8 mouse cellular contexts compared by ENCODE assay signal in the genomic region with DNA sequence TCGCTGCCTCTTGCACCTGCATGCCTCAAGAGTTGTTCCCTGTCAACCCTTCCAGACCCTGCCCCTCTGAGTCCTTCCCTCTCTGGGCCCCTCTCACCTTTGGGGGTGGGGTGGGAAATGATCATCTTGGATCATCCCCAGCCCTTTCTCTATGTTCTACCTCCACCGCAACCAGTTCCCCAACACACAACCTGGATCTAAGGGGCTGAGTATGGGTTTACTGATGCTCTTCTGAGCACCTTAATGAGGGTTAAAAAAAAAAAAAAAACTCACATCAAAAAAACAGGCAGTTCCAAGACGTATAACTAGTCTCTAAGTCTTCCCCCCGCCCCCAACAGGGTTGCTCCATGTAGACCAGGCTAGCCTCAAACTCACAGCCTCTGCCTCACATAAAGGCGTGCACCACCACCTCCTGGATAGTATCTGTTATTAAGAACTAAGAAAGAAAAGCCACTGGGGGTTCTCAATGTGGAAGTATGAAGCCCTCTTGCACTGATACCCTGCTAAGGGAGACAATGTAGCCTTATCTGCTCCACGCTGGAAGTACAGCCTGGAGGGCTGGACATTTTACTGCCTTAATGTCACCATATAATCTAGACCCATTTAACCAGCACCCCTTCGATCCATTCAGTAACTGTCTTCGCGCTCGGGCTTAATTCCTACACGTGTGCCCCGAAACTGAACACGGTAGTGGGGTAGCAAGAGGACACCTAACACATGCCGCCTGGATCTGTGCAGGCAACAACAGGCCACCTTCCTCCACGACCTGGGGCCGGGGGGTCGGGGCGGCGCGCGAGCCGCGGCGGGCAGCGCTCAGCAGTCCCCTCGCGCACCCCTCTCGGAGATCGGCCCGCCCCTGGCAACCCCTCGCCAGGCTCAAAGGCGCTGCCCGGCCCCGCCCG. TPM values are rescaled to one million over a fixed set of nuclear protein-coding genes. Genes with fewer than 3 reads are reported as not detected.
DNase-seq lines count a peak whose midpoint lies in the region; ATAC-seq and TF ChIP-seq lines count a peak whose summit lies in the region.

No protein-coding gene starts in this region.

- peak overlapping the region; percentile 26; the same call in 1 of the 2 replicates for H3K27ac ChIP-seq in kidney, adult 2 months (ENCODE audit: insufficient read depth, low read depth, low read length)
- H3K27ac ChIP-seq in forebrain, embryonic 13.5 days = peak overlapping the region; percentile 89
- H3K27ac ChIP-seq in liver, embryonic 15.5 days (replicated peaks) = peak overlapping the region; percentile 92

- DNase-seq in kidney, adult 2 months = no peak
- no peak for DNase-seq in kidney, adult 8-10 months
- peak; percentile 48 for DNase-seq in MEL-GATA-1-ER (ENCODE audit: extremely low read depth, low read depth)
- no peak for DNase-seq in right cerebral cortex, postnatal 25 days
- DNase-seq in frontal cortex, postnatal 36 days (ENCODE audit: low spot score in 2 of 2) = no peak

- TF ChIP-seq CTCF in kidney, adult 2 months (conservative IDR thresholded peaks at IDR 0.05; ENCODE audit: insufficient read depth, insufficient read length, low read depth, low read length) = no peak

- no peak for ATAC-seq in forebrain, embryonic 13.5 days
- peak; percentile 81; the same call in 1 of the 2 replicates for ATAC-seq in liver, embryonic 15.5 days (ENCODE audit: insufficient read depth)
- no peak for ATAC-seq in cerebellum, adult (ENCODE audit: insufficient number of reproducible peaks, low FRiP score, low TSS enrichment)

- no peaks in the 10 kb centered on the region for H3K9me3 ChIP-seq in forebrain, embryonic 13.5 days (replicated peaks)
- H3K9me3 ChIP-seq in liver, embryonic 15.5 days (replicated peaks) = no peaks in the 10 kb centered on the region

- H3K4me3 ChIP-seq in kidney, adult 2 months (ENCODE audit: insufficient read depth, low read depth, low read length) = peak overlapping the region; percentile 76
- peak overlapping the region; percentile 89 for H3K4me3 ChIP-seq in forebrain, embryonic 13.5 days
- peak overlapping the region; percentile 100 for H3K4me3 ChIP-seq in liver, embryonic 15.5 days (replicated peaks)

- no peaks in the 10 kb centered on the region for H3K27me3 ChIP-seq in kidney, adult 2 months (replicated peaks; ENCODE audit: control insufficient read depth, insufficient read depth, low read length)
- no peaks in the 10 kb centered on the region for H3K27me3 ChIP-seq in forebrain, embryonic 13.5 days
- no peaks in the 10 kb centered on the region for H3K27me3 ChIP-seq in liver, embryonic 15.5 days

- TF ChIP-seq POLR2A in kidney, adult 2 months (IDR thresholded peaks at IDR 0.05; ENCODE audit: low read depth, low read length) = no peak

- peaks cover 3% of the 10 kb centered on the region for H3K36me3 ChIP-seq in kidney, adult 2 months (ENCODE audit: control insufficient read depth, insufficient read depth, low read length)
- H3K36me3 ChIP-seq in forebrain, embryonic 13.5 days (ENCODE audit: poor library complexity, severe bottlenecking) = peaks cover 23% of the 10 kb centered on the region
- H3K36me3 ChIP-seq in liver, embryonic 15.5 days (replicated peaks) = peaks cover 35% of the 10 kb centered on the region

- 4% methylated on average over 35 of the region's 35 CpGs for WGBS in kidney, adult 2 months
- WGBS in forebrain, embryonic 13.5 days = 7% methylated on average over 35 of the region's 35 CpGs
- WGBS in liver, embryonic 15.5 days (ENCODE audit: insufficient replicate concordance) = 4% methylated on average over 34 of the region's 35 CpGs

- H3K4me1 ChIP-seq in kidney, adult 2 months (ENCODE audit: control insufficient read depth, insufficient read depth, low read length) = peaks cover 23% of the 10 kb centered on the region; the same call in 1 of the 2 replicates
- H3K4me1 ChIP-seq in forebrain, embryonic 13.5 days = peaks cover 29% of the 10 kb centered on the region
- H3K4me1 ChIP-seq in liver, embryonic 15.5 days (replicated peaks) = peaks cover 53% of the 10 kb centered on the region

- H3K9ac ChIP-seq in forebrain, embryonic 13.5 days = peak overlapping the region; percentile 90
- H3K9ac ChIP-seq in liver, embryonic 15.5 days = peak overlapping the region; percentile 94

- peak overlapping the region; percentile 94 for H3K4me2 ChIP-seq in forebrain, embryonic 13.5 days
- peak overlapping the region; percentile 98 for H3K4me2 ChIP-seq in liver, embryonic 15.5 days

RNA-seq across cellular contexts. Expression of a gene that starts 0.7 kb away (rescaled TPM):
- polyA plus RNA-seq in kidney, adult 2 months (2012; rRNA removed) = 133 TPM in 2 replicates
- 125 and 130 TPM in 2 replicates for polyA plus RNA-seq in forebrain, embryonic 13.5 days (2015; fragmentation: Nextera tagmentation; extraction: Ambion mirVana)
- 78.0 and 81.0 TPM in 2 replicates for polyA plus RNA-seq in liver, embryonic 15.5 days (2015; fragmentation: Nextera tagmentation; extraction: Ambion mirVana)

RNA-seq across cellular contexts. Expression of a gene that starts 0.9 kb away (rescaled TPM):
- 10.4 and 12.4 TPM in 2 replicates for polyA plus RNA-seq in kidney, adult 2 months (2012; rRNA removed)
- polyA plus RNA-seq in forebrain, embryonic 13.5 days (2015; fragmentation: Nextera tagmentation; extraction: Ambion mirVana) = 7.4 and 9.4 TPM in 2 replicates
- 0.88 and 1.1 TPM in 2 replicates for polyA plus RNA-seq in liver, embryonic 15.5 days (2015; fragmentation: Nextera tagmentation; extraction: Ambion mirVana)

RNA-seq across cellular contexts. Expression of a gene that starts 18.6 kb away (rescaled TPM):
- polyA plus RNA-seq in kidney, adult 2 months (2012; rRNA removed) = 23.9 and 25.6 TPM in 2 replicates
- 18.5 and 22.8 TPM in 2 replicates for polyA plus RNA-seq in forebrain, embryonic 13.5 days (2015; fragmentation: Nextera tagmentation; extraction: Ambion mirVana)
- polyA plus RNA-seq in liver, embryonic 15.5 days (2015; fragmentation: Nextera tagmentation; extraction: Ambion mirVana) = 7.5 and 8.3 TPM in 2 replicates

RNA-seq across cellular contexts. Expression of a gene that starts 28.9 kb away (rescaled TPM):
- polyA plus RNA-seq in kidney, adult 2 months (2012; rRNA removed) = 0.52 and 2.3 TPM in 2 replicates
- 5.9 and 6.3 TPM in 2 replicates for polyA plus RNA-seq in forebrain, embryonic 13.5 days (2015; fragmentation: Nextera tagmentation; extraction: Ambion mirVana)
- 0.14 TPM in 1 of 2 replicates, not detected in the other for polyA plus RNA-seq in liver, embryonic 15.5 days (2015; fragmentation: Nextera tagmentation; extraction: Ambion mirVana)

Comparison
In these comparisons a context has a peak if more than half of its experiments do, and no peak if none do; other contexts are left out.
1. H3K27ac ChIP-seq: peak in every context shown above with its lines; median percentile 92 in liver, embryonic 15.5 days; 89 in forebrain, embryonic 13.5 days; 26 in kidney, adult 2 months.